Mouse (Mus musculus): ENCODE measurements at regions not wholly inside any gene's neighbourhood (a gene's known extent, or its start where the extent isn't known, plus 50 kb on each side); places are given as distances from the start of the nearest gene placed in this dataset.
"Not testable (repeated sequence)": the region's sequence is repeated elsewhere in the genome, so short reads cannot be mapped to it uniquely, and the experiment has no call there.

DNA sequence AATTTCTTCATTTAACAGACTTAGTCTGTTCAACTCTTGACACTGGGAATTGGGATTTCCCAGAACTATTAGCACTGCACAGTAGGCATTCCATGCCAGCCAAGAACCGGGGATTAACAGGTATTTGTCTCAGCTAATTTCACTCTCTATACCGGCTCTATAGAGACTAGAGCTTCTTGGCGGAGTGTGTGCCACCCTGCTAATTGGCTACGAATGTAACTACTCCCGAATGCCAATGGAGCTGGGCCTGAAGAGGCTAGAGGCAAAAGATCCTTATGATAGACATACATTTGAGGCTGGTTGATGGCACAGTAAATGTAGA is 216.0 kb upstream of the Arx start:
- Histone ChIP-seq H3K36me3 (ENCODE audit: control insufficient read depth, insufficient read depth, low read length) (no peaks in the 10 kb centered on the region), H3K9ac (ENCODE audit: low read depth, low read length) (no peak overlapping the region), H3K4me3 (ENCODE audit: insufficient read depth, low read depth, low read length) (no peak overlapping the region), H3K27me3 (ENCODE audit: control insufficient read depth, insufficient read depth, low read length) (no peaks in the 10 kb centered on the region), H3K79me2 (ENCODE audit: control insufficient read depth, insufficient read depth, low read length) (no peaks in the 10 kb centered on the region), H3K4me1 (ENCODE audit: control insufficient read depth, insufficient read depth, low read length) (no peaks in the 10 kb centered on the region), H3K27ac (replicated peaks; ENCODE audit: insufficient read depth, low read depth, low read length) (no peak overlapping the region)
- DNase-seq (ENCODE audit: extremely low read depth, low read depth, low spot score), result no peak
- WGBS, result 72% methylated on average over 5 of the region's 5 CpGs
- TF ChIP-seq POLR2A (IDR thresholded peaks at IDR 0.05; ENCODE audit: extremely low read depth, insufficient read depth, low read length), result no peak
- TF ChIP-seq CTCF (IDR thresholded peaks at IDR 0.05; ENCODE audit: low read depth, low read length), result no peak

GRCm38 (mm10) chrX:93088976-93089375 is 197.3 kb upstream of the Arx start:
- H3K9ac ChIP-seq (ENCODE audit: low read depth, low read length), result no peak overlapping the region
- no peaks in the 10 kb centered on the region for H3K27me3 ChIP-seq (ENCODE audit: control insufficient read depth, insufficient read depth, low read length)
- no peaks in the 10 kb centered on the region for H3K36me3 ChIP-seq (ENCODE audit: control insufficient read depth, insufficient read depth, low read length)
- WGBS, result 11% methylated on average over 3 of the region's 3 CpGs
- H3K79me2 ChIP-seq (ENCODE audit: control insufficient read depth, insufficient read depth, low read length), result no peaks in the 10 kb centered on the region
- DNase-seq (ENCODE audit: extremely low read depth, low read depth, low spot score), result peak; percentile 73
- no peak for TF ChIP-seq POLR2A (IDR thresholded peaks at IDR 0.05; ENCODE audit: extremely low read depth, insufficient read depth, low read length)
- no peak for TF ChIP-seq CTCF (IDR thresholded peaks at IDR 0.05; ENCODE audit: low read depth, low read length)
- H3K4me3 ChIP-seq (ENCODE audit: insufficient read depth, low read depth, low read length), result no peak overlapping the region
- H3K4me1 ChIP-seq (ENCODE audit: control insufficient read depth, insufficient read depth, low read length), result no peaks in the 10 kb centered on the region
- no peak overlapping the region for H3K27ac ChIP-seq (replicated peaks; ENCODE audit: insufficient read depth, low read depth, low read length)

DNA sequence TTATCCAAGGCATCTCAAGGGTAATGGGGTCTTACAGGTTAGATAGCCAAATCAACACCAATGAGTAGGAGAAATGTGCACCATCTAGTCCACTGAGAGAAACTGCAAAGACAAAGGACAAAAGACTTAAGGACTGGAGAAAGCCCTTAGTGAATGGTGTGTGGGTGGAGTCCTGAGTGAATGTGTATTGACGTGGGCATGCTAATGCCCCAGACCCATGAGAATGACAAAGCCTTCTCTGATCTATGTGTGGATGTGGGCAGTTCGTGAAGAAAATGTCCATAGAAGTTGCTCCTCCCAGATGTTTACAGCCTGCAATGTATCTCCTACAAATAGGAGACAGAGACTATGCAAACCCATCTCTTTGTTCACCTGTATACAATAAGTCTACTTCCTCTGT is 188.7 kb upstream of the Arx start:
- TF ChIP-seq CTCF (IDR thresholded peaks at IDR 0.05; ENCODE audit: low read depth, low read length), result no peak
- TF ChIP-seq POLR2A (IDR thresholded peaks at IDR 0.05; ENCODE audit: extremely low read depth, insufficient read depth, low read length), result no peak
- 80% methylated on average over 2 of the region's 2 CpGs for WGBS
- no peak overlapping the region for H3K27ac ChIP-seq (replicated peaks; ENCODE audit: insufficient read depth, low read depth, low read length)
- H3K4me1 ChIP-seq (ENCODE audit: control insufficient read depth, insufficient read depth, low read length), result no peaks in the 10 kb centered on the region
- DNase-seq (ENCODE audit: extremely low read depth, low read depth, low spot score), result no peak
- no peak overlapping the region for H3K9ac ChIP-seq (ENCODE audit: low read depth, low read length)
- H3K4me3 ChIP-seq (ENCODE audit: insufficient read depth, low read depth, low read length), result no peak overlapping the region
- H3K27me3 ChIP-seq (ENCODE audit: control insufficient read depth, insufficient read depth, low read length), result no peaks in the 10 kb centered on the region
- H3K79me2 ChIP-seq (ENCODE audit: control insufficient read depth, insufficient read depth, low read length), result no peaks in the 10 kb centered on the region
- no peaks in the 10 kb centered on the region for H3K36me3 ChIP-seq (ENCODE audit: control insufficient read depth, insufficient read depth, low read length)

DNA sequence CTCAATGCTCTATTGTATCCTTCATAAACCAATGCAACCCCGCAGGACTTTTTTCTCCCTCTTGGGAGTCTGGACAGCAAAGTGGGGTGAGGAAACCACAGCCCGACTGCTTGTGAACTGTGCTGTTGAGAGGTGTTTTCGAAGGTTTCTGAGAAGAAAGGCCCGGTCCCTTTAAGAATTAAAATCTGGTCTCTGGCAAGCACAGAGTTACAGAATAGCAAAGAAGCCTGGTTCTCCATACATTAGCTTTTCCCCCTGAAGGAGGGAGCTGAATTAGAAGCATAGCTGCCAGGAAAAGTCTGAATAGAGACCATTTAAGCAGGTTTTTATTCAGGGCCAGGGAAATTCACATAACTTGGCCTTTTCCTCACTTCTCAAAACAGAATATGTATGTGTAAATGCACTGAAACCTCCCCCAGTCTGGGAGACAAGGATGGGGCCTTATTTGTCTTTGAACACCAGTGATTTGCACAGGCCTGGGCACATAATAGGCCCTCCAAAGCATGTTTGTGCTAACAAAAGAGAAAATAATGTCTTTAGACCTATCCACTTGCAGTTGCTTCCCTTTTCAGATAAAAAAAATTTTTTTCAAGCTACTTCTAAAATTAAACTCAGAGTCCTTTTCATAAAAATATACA is 178.2 kb upstream of the Arx start:
- TF ChIP-seq POLR2A (IDR thresholded peaks at IDR 0.05; ENCODE audit: extremely low read depth, insufficient read depth, low read length), result no peak
- TF ChIP-seq CTCF (IDR thresholded peaks at IDR 0.05; ENCODE audit: low read depth, low read length), result no peak
- Histone ChIP-seq H3K36me3 (ENCODE audit: control insufficient read depth, insufficient read depth, low read length) (no peaks in the 10 kb centered on the region), H3K27ac (replicated peaks; ENCODE audit: insufficient read depth, low read depth, low read length) (no peak overlapping the region), H3K79me2 (ENCODE audit: control insufficient read depth, insufficient read depth, low read length) (no peaks in the 10 kb centered on the region), H3K4me1 (ENCODE audit: control insufficient read depth, insufficient read depth, low read length) (no peaks in the 10 kb centered on the region), H3K9ac (ENCODE audit: low read depth, low read length) (no peak overlapping the region), H3K27me3 (ENCODE audit: control insufficient read depth, insufficient read depth, low read length) (no peaks in the 10 kb centered on the region), H3K4me3 (ENCODE audit: insufficient read depth, low read depth, low read length) (no peak overlapping the region)
- DNase-seq (ENCODE audit: extremely low read depth, low read depth, low spot score), result no peak
- 91% methylated on average over 4 of the region's 4 CpGs for WGBS

GRCm38 (mm10) chrX:93154367-93154766 is 131.9 kb upstream of the Arx start:
- not testable (repeated sequence) for H3K4me3 ChIP-seq (ENCODE audit: insufficient read depth, low read depth, low read length); H3K27me3 ChIP-seq (ENCODE audit: control insufficient read depth, insufficient read depth, low read length); H3K27ac ChIP-seq (replicated peaks; ENCODE audit: insufficient read depth, low read depth, low read length); H3K9ac ChIP-seq (ENCODE audit: low read depth, low read length); H3K4me1 ChIP-seq (ENCODE audit: control insufficient read depth, insufficient read depth, low read length); H3K79me2 ChIP-seq (ENCODE audit: control insufficient read depth, insufficient read depth, low read length); H3K36me3 ChIP-seq (ENCODE audit: control insufficient read depth, insufficient read depth, low read length)
- peak; percentile 77 for DNase-seq (ENCODE audit: extremely low read depth, low read depth, low spot score)

GRCm38 (mm10) chrX:93159105-93159504 is 127.1 kb upstream of the Arx start:
- DNase-seq (ENCODE audit: extremely low read depth, low read depth, low spot score), result peak; percentile 72
- H3K4me3 ChIP-seq (ENCODE audit: insufficient read depth, low read depth, low read length), result no peak overlapping the region
- H3K9ac ChIP-seq (ENCODE audit: low read depth, low read length), result no peak overlapping the region
- no peak overlapping the region for H3K27ac ChIP-seq (replicated peaks; ENCODE audit: insufficient read depth, low read depth, low read length)
- no peaks in the 10 kb centered on the region for H3K27me3 ChIP-seq (ENCODE audit: control insufficient read depth, insufficient read depth, low read length)
- no peak for TF ChIP-seq CTCF (IDR thresholded peaks at IDR 0.05; ENCODE audit: low read depth, low read length)
- no peak for TF ChIP-seq POLR2A (IDR thresholded peaks at IDR 0.05; ENCODE audit: extremely low read depth, insufficient read depth, low read length)
- H3K36me3 ChIP-seq (ENCODE audit: control insufficient read depth, insufficient read depth, low read length), result no peaks in the 10 kb centered on the region
- no peaks in the 10 kb centered on the region; the same call in 1 of the 2 replicates for H3K4me1 ChIP-seq (ENCODE audit: control insufficient read depth, insufficient read depth, low read length)
- no peaks in the 10 kb centered on the region for H3K79me2 ChIP-seq (ENCODE audit: control insufficient read depth, insufficient read depth, low read length)

Data from liver, adult 2 months (tissue).